8 mouse cellular contexts compared by ENCODE assay signal in the genomic region with DNA sequence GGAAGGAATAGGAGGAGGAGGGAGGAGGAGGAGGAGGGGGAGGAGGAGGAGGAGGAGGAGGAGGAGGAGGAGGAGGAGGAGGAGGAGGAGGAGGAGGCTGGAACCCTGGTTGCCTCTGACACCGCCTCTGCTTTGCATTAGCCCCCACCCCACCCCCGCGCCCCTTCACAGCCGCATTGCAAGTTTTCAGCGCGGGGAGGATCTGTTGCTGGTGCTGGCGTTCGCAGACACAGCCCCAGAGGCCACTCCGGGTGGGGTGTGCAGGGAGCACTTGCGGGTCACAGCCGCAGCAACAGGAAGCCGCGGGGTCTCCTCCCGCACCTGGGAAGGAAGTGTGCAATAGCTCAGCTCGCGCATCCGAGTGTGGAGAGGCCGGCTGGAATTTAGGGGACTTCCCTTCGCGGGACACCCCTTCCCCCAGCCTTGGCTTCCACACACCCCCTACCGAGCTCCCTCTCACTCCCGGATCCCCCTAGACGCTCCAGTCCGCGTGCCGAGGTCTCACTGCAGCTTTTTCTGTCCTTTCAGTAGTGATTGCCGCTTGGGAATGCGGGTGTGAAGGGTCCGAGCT. TPM values are rescaled to one million over a fixed set of nuclear protein-coding genes. Genes with fewer than 3 reads are reported as not detected.
DNase-seq lines count a peak whose midpoint lies in the region; ATAC-seq and TF ChIP-seq lines count a peak whose summit lies in the region.

No protein-coding gene starts in this region.

- H3K36me3 ChIP-seq in hindbrain, postnatal 0 days (ENCODE audit: insufficient read depth, low read length): no peaks in the 10 kb centered on the region

- peak overlapping the region; percentile 63 for H3K9ac ChIP-seq in hindbrain, postnatal 0 days (replicated peaks; ENCODE audit: low read length)

- no peaks in the 10 kb centered on the region for H3K9me3 ChIP-seq in hindbrain, postnatal 0 days (ENCODE audit: low read length)

- DNase-seq in R1 (ENCODE audit: low read depth, low spot score): peak; percentile 64
- peak; percentile 54 to 59 for DNase-seq in cerebellum, postnatal 10 days
- DNase-seq in gastrocnemius, postnatal 10 days: peak; percentile 48
- peak; percentile 58 for DNase-seq in hindbrain, postnatal 0 days (ENCODE audit: low spot score)
- DNase-seq in left cerebral cortex, adult 8-10 months (ENCODE audit: low spot score in 2 of 2): peak; percentile 53 to 55
- DNase-seq in right cerebral cortex, postnatal 25 days: peak; percentile 59

- peak overlapping the region; percentile 72 for H3K27ac ChIP-seq in hindbrain, postnatal 0 days

- ATAC-seq in hindbrain, postnatal 0 days: peak; percentile 22; the same call in 1 of the 2 replicates
- peak; percentile 17; the same call in 1 of the 2 replicates for ATAC-seq in megakaryocyte, adult 5-6 weeks (ENCODE audit: poor library complexity, severe bottlenecking)
- ATAC-seq in activated CD4-positive, CD25-positive, alpha-beta regulatory T cell, adult 4 months: no peak

- no peaks in the 10 kb centered on the region for H3K4me1 ChIP-seq in hindbrain, postnatal 0 days (ENCODE audit: insufficient read depth, low read length)

- H3K4me3 ChIP-seq in hindbrain, postnatal 0 days (ENCODE audit: low read length): peak overlapping the region; percentile 60

- no peak for TF ChIP-seq CTCF in hindbrain, postnatal 0 days (IDR thresholded peaks at IDR 0.05; ENCODE audit: low read depth)

- peak overlapping the region; percentile 99 for H3K4me2 ChIP-seq in hindbrain, postnatal 0 days (ENCODE audit: low read depth, low read length)

- no peaks in the 10 kb centered on the region for H3K27me3 ChIP-seq in hindbrain, postnatal 0 days (ENCODE audit: insufficient read depth, low read length)

- under 1% methylated on average over 29 of the region's 29 CpGs for WGBS in hindbrain, postnatal 0 days

RNA-seq across cellular contexts. Expression of gene Samd4, which starts 1.3 kb away (rescaled TPM):
- total RNA-seq in gastrocnemius, postnatal 10 days (2021): 10 to 100 TPM; 39.4 to 46.3 TPM
- total RNA-seq in hindbrain, postnatal 0 days (2014; rRNA removed): 14.3 and 14.7 TPM in 2 replicates
- polyA plus RNA-seq in hindbrain, postnatal 0 days (2015; fragmentation: Nextera tagmentation; extraction: Ambion mirVana): 4.4 and 4.9 TPM in 2 replicates
- 10 to 100 TPM; 24.1 to 31.0 (median 26.4) TPM for total RNA-seq in left cerebral cortex, adult 8-10 months (2022)
- 0.23 TPM in 1 of 2 replicates, not detected in the other for total RNA-seq in megakaryocyte, adult 5-6 weeks (2015)
- total RNA-seq in megakaryocyte, adult 5-6 weeks (2017): 0.08 TPM in 1 of 2 replicates, not detected in the other
- under 1 TPM in 1 of 2 experiments, not detected in 1; 0.07 TPM for polyA plus RNA-seq in activated CD4-positive, CD25-positive, alpha-beta regulatory T cell, adult 4 months (2017; shearing (Covaris generic))

RNA-seq across cellular contexts. Expression of gene Cgrrf1, which starts 52.0 kb away (rescaled TPM):
- 10 to 100 TPM; 37.3 to 38.6 TPM for total RNA-seq in gastrocnemius, postnatal 10 days (2021)
- total RNA-seq in hindbrain, postnatal 0 days (2014; rRNA removed): 10.2 and 24.9 TPM in 2 replicates
- polyA plus RNA-seq in hindbrain, postnatal 0 days (2015; fragmentation: Nextera tagmentation; extraction: Ambion mirVana): 27.6 and 33.0 TPM in 2 replicates
- total RNA-seq in left cerebral cortex, adult 8-10 months (2022): 10 to 100 TPM; 31.6 to 38.2 (median 31.9) TPM
- total RNA-seq in megakaryocyte, adult 5-6 weeks (2015): 27.7 and 30.3 TPM in 2 replicates
- total RNA-seq in megakaryocyte, adult 5-6 weeks (2017): 25.7 and 29.7 TPM in 2 replicates
- polyA plus RNA-seq in activated CD4-positive, CD25-positive, alpha-beta regulatory T cell, adult 4 months (2017; shearing (Covaris generic)): 10 to 100 TPM; 12.0 to 12.6 TPM

Comparison
In these comparisons a context has a peak if more than half of its experiments do, and no peak if none do; other contexts are left out.
1. RNA of gene Samd4, which starts 1.3 kb away (total RNA-seq): 39.4 to 46.3 TPM in gastrocnemius, postnatal 10 days, 24.1 to 31.0 TPM in left cerebral cortex, adult 8-10 months and 14.3 to 14.7 TPM in hindbrain, postnatal 0 days; 0.08 to 0.23 TPM in megakaryocyte, adult 5-6 weeks; every median in the first group is over 10 times any median in the second.
2. Peak in every context shown above with its lines, with median percentiles within 50 percentile points of each other: DNase-seq.